Mouse (Mus musculus) heart, embryonic 10.5 days (tissue): ENCODE measurements at regions not wholly inside any gene's neighbourhood (a gene's known extent, or its start where the extent isn't known, plus 50 kb on each side); places are given as distances from the start of the nearest gene placed in this dataset.
A peak's percentile ranks its signal among the peaks of the same experiment; 100 is the strongest.

Experiments used
- DNase-seq: peaks from one replicate; pipeline ENCODE4 v3.0.0-alpha.2; 2017; ENCODE audit warnings: low spot score
- H3K27ac ChIP-seq: fragments of 300-500 bp; sonication (generic); 2 replicates; pipeline ENCODE4 v1.5.1; 2016; ENCODE audit warnings: mild to moderate bottlenecking
- H3K27me3 ChIP-seq: fragments of 300-500 bp; sonication (generic); 2 replicates; pipeline ENCODE4 v1.6.1; 2016; ENCODE audit warnings: mild to moderate bottlenecking; ENCODE audit not compliant: poor library complexity, insufficient read depth, severe bottlenecking
- H3K36me3 ChIP-seq: fragments of 300-500 bp; sonication (generic); 2 replicates; pipeline ENCODE4 v1.6.1; 2016; ENCODE audit warnings: mild to moderate bottlenecking, moderate library complexity
- H3K4me1 ChIP-seq: fragments of 300-500 bp; sonication (generic); 2 replicates; pipeline ENCODE4 v1.6.1; 2016; ENCODE audit warnings: mild to moderate bottlenecking
- H3K4me3 ChIP-seq: fragments of 300-500 bp; sonication (generic); 2 replicates; pipeline ENCODE4 v1.5.1; 2016; ENCODE audit warnings: mild to moderate bottlenecking, moderate library complexity
- H3K9me3 ChIP-seq: fragments of 300-500 bp; sonication (generic); 2 replicates; pipeline ENCODE4 v1.6.1; 2016; ENCODE audit warnings: mild to moderate bottlenecking, moderate library complexity
- WGBS: fragments of 180-500 bp; shearing (Covaris S2); methylation state at CpG from one replicate; pipeline ENCODE4 v1.1.7; 2016; 5-methylcytosine and 5-hydroxymethylcytosine counted together

DNA sequence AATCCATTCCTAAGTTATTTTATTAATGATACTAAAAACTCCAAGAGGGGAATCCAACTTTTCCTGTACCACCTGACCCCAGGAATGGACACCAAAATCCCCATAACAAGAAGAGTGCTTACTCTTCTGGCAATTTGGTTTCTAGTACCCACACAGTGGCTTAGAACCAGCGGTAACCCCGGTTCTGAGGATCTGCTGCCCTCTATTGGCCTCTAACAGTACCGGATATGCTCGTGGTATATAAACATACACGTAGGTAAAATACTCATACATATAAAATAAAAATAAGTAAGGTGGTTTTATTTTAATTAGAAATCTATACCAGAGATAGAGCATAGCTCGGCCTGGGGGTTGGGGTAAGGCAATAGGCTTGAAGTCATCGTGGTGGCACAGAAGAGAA, 58.0 kb upstream of the Hs6st1 start:
- no peak for DNase-seq
- Histone ChIP-seq H3K4me3 (no peak overlapping the region), H3K9me3 (no peaks in the 10 kb centered on the region), H3K36me3 (no peaks in the 10 kb centered on the region), H3K27me3 (no peaks in the 10 kb centered on the region), H3K27ac (peak overlapping the region; percentile 7; the same call in 1 of the 2 replicates), H3K4me1 (peaks cover 35% of the 10 kb centered on the region)
- 76% methylated on average over 7 of the region's 7 CpGs for WGBS

DNA sequence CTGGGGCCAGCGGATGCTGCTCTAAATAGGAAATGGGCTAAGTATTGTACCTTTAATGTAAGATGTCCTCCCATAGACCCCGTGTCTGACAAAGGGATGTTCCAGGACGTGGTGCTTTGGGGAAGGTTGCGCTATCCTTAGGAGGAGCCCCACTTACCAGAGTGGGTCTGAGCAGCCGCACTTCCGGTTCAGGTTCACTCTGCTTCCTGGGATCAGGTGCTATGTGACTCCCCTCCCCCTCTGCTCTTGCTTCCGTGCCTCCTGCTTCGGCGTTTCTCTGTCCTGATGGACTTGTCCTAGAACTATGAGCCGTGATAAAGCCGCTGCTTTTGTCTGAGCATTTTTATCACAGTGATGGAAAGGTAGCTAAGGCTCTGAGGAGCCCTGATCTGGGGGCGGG, 57.4 kb upstream of the Hs6st1 start:
- Histone ChIP-seq H3K4me1 (peaks cover 41% of the 10 kb centered on the region), H3K36me3 (no peaks in the 10 kb centered on the region), H3K9me3 (no peaks in the 10 kb centered on the region), H3K4me3 (no peak overlapping the region), H3K27ac (peak overlapping the region; percentile 7; the same call in 1 of the 2 replicates), H3K27me3 (no peaks in the 10 kb centered on the region)
- WGBS: 61% methylated on average over 12 of the region's 12 CpGs
- no peak for DNase-seq

DNA sequence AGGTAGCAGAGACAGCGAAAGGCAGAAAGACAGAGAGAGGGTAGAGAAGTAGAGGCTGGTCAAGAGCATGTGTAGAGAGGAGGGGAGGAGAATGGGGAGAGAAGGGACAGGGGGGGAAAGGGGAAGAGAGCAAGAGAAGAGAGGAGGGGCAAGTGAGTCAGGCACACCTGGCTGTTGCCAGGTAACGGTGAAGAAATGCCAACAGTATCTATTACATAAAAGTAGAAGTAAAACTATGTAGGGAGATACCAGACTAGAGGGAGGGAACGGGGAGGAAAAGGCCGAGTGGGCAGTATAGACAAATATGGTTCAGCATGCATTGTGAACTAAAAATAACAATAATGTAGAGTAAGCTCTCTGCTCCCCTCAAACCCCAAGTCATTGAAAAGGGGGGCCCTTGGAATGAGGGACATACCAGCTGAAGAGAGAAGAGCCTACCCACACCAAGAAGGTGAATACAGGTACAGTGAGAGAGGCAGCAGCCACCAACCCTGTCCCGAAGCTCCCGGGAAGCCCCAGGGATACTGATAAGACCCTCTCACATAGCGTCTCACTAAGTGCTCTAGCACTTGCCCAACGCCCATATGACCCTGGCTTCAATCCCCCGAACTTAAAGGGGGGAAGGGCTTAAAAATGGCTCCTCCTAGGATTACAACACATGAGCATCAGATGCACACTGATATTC, 56.0 kb upstream of the Hs6st1 start:
- Histone ChIP-seq H3K4me3 (no peak overlapping the region), H3K9me3 (no peaks in the 10 kb centered on the region), H3K36me3 (no peaks in the 10 kb centered on the region), H3K27me3 (no peaks in the 10 kb centered on the region), H3K27ac (peak overlapping the region; percentile 36; the same call in 1 of the 2 replicates), H3K4me1 (peaks cover 51% of the 10 kb centered on the region)
- DNase-seq: no peak
- WGBS: 38% methylated on average over 9 of the region's 9 CpGs

DNA sequence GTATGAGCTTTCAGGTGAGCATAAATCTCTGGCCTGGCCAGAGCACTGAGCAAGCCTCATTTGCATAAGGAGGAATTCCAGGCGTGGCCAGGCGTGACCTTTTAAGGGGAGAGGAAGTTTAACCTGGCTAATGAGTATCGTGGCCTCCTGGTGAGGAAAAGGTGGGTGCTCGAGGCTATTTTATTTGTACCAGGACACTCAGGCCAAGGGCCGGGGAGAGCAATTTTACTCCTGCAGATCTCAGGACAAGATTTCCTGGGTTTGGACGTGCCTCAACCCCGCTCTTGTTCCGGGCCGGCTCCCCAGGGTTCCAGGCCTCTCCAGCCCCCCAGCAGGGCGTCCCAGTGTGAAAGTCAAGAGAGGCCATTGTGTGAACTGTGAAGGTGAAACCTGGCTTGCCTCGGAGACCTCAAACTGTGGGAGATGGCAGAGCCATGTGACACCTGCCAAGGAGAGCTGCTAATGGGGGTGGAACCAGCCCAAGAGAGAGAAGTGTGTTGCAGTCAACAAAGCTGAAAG, 54.3 kb upstream of the Hs6st1 start:
- no peak for DNase-seq
- H3K9me3 ChIP-seq: no peaks in the 10 kb centered on the region
- 26% methylated on average over 11 of the region's 11 CpGs for WGBS
- no peaks in the 10 kb centered on the region for H3K27me3 ChIP-seq
- H3K4me1 ChIP-seq: peaks cover 65% of the 10 kb centered on the region
- no peaks in the 10 kb centered on the region for H3K36me3 ChIP-seq
- H3K27ac ChIP-seq: peak overlapping the region; percentile 63
- H3K4me3 ChIP-seq: no peak overlapping the region

DNA sequence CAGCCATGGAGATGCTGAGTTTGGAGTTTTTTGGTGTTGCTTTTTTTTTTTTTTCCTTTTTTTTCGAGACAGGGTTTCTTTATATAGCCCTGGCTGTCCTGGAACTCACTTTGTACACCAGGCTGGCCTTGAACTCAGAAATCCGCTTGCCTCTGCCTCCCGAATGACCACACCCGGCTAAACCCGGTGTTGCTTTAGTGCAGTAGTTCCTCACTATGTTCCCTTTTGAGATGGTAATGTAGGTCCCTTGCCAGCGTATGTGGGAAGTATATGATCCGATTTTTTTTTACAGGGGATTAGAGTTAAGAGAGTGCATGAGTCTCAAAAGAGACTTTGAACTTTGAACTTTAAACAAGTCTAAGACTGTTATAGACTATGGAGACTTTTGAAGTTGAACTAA, 53.8 kb upstream of the Hs6st1 start:
- H3K4me1 ChIP-seq: peaks cover 65% of the 10 kb centered on the region

DNA sequence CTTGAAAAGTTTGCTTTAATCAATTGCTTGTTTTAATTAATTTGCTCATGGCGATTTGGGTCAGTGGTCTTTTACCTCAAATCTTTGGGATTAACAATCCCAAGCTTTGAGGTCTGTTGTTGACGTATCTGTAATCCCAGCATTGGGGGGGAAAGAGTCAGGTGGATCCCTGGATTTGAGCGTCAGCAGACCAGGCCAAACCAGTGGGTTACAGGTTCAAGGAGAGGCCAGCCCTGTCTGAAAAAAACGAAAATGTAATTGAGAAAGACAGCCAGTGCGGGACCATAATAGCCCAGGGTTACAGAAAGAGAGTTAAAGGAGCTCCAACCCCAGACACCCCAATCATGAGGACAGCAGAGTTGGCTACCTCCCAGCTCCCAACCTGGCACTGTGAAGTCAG, 53.0 kb upstream of the Hs6st1 start:
- Histone ChIP-seq H3K27ac (peak overlapping the region; percentile 72), H3K9me3 (no peaks in the 10 kb centered on the region), H3K27me3 (no peaks in the 10 kb centered on the region), H3K4me3 (no peak overlapping the region), H3K36me3 (no peaks in the 10 kb centered on the region), H3K4me1 (peaks cover 65% of the 10 kb centered on the region)
- no peak for DNase-seq
- 72% methylated on average over 5 of the region's 5 CpGs for WGBS

More for the DNA sequence above, 53.8 kb upstream of the Hs6st1 start:
- no peak for DNase-seq
- WGBS: 72% methylated on average over 7 of the region's 7 CpGs
- Histone ChIP-seq H3K36me3 (no peaks in the 10 kb centered on the region), H3K4me3 (no peak overlapping the region), H3K27ac (0 out of 2 replicates have a peak overlapping the region, but pooled peaks have one; percentile 63), H3K27me3 (no peaks in the 10 kb centered on the region), H3K9me3 (no peaks in the 10 kb centered on the region)

DNA sequence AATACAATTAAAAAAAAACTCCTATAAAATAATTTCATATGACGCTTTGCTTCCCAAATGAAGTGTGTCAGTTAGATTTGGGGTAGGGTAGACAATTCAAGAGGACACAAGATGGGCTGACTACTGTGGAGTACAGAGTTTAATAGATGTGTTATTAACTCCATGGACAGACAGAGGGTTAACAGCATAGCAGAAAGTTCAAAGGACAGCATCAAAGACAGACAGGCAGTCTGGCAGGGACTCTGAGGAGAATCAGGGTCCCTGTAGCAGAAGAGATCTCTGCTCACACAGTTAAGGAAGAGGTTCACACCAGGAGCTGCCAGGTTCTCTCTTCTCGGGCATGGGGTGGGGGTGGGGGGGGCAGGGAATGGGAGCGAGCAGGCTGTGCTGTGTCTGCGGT, 51.6 kb upstream of the Hs6st1 start:
- Histone ChIP-seq H3K4me3 (peak overlapping the region; percentile 32; the same call in 1 of the 2 replicates), H3K9me3 (no peaks in the 10 kb centered on the region), H3K36me3 (no peaks in the 10 kb centered on the region), H3K4me1 (peaks cover 53% of the 10 kb centered on the region), H3K27ac (peak overlapping the region; percentile 84), H3K27me3 (no peaks in the 10 kb centered on the region)
- 39% methylated on average over 4 of the region's 4 CpGs for WGBS
- no peak for DNase-seq

DNA sequence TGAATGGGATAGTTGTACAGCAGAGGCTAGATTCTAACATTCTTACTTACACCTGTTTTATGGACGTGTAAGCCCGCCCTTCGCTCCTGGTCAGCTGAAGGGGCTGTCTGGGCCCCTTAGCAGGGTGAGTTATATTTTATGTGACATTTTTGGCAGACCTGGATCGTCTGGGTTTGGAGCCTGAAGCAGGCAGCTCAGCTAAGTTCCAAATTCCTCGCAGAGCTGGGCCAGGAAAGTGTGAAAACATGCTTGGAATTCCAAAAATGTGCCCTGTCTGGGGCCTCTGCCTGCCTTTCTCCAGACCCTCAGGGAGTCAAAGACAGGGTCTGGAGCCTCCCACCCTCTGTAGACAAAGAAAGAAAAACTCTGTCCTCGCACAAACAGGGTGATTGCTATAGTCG, 51.1 kb upstream of the Hs6st1 start:
- Histone ChIP-seq H3K36me3 (no peaks in the 10 kb centered on the region), H3K9me3 (no peaks in the 10 kb centered on the region), H3K4me1 (peaks cover 48% of the 10 kb centered on the region), H3K4me3 (peak overlapping the region; percentile 32; the same call in 1 of the 2 replicates), H3K27me3 (no peaks in the 10 kb centered on the region), H3K27ac (peak overlapping the region; percentile 84)
- peak; percentile 84 for DNase-seq
- 10% methylated on average over 7 of the region's 7 CpGs for WGBS

DNA sequence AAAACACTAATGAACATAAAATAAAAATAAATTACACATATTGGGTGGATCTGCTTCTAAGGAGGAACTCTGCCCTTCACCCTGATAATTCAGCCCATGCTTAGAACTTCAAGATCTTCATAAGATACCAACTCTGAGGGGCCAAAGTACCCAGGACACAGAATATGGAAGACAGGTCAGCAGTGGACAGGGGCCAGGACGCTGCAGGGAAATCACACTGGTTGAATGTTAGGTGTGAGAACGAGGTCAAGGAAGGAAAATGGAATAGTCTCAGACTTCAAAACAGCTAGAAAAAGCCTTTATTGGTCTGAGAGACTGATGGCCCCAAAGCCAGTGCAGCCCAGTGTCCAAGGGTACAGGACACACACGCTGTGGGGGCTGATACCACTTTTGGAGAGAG, 50.5 kb upstream of the Hs6st1 start:
- H3K27ac ChIP-seq: peak overlapping the region; percentile 84
- DNase-seq: no peak
- H3K27me3 ChIP-seq: no peaks in the 10 kb centered on the region
- H3K36me3 ChIP-seq: no peaks in the 10 kb centered on the region
- H3K4me3 ChIP-seq: no peak overlapping the region
- H3K4me1 ChIP-seq: peaks cover 42% of the 10 kb centered on the region
- WGBS: 42% methylated on average over 3 of the region's 3 CpGs
- H3K9me3 ChIP-seq: no peaks in the 10 kb centered on the region
